Mouse (Mus musculus) lung, postnatal 0 days (tissue): Measurements from ENCODE around the gene Ror1.

Experiments used
- CTCF ChIP-seq: IDR thresholded peaks from 2 replicates; pipeline ENCODE4 v1.5.1; 2016; ENCODE audit warnings: antibody characterized with exemption, mild to moderate bottlenecking
- EP300 ChIP-seq: IDR thresholded peaks from 2 replicates; pipeline ENCODE4 v1.6.1; 2016; ENCODE audit warnings: antibody characterized with exemption, mild to moderate bottlenecking, control low read depth

- no peak for TF ChIP-seq CTCF
- TF ChIP-seq EP300, result no peak
Observed at GRCm38 (mm10) chr4:100286111-100286541, 190.5 kb downstream of the Ror1 start.
